Comparison of ENCODE assay signal across 10 mouse cellular contexts in the genomic region with DNA sequence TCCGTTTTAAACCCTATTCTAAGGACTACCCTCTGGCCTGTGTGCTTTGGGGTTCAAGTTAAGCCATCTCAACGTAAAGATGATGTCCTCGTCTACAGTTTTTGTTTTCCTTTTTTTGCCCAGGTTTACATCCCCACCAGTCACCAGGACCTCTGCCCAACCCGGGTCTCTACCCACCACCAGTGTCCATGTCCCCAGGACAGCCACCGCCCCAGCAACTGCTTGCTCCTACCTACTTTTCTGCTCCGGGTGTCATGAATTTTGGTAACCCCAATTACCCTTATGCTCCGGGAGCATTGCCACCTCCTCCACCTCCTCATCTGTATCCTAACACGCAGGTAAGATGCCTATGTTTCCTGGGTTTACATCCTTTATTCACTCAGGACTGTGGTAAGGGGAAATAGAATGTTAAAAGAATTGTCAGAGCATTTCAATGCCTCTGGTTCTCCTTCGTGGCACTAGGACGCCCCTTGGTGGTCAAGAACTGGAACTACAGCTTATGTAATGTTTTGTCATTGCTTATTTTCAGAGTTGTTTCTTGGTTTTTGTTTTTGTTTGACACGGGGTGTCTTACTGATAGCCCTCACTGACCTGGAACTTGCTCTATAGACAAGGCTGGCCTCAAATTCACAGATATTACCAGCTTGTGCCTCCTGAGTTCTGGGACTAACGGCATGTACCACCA. TPM values are rescaled to one million over a fixed set of nuclear protein-coding genes. Genes with fewer than 3 reads are reported as not detected.
DNase-seq lines count a peak whose midpoint lies in the region; ATAC-seq and TF ChIP-seq lines count a peak whose summit lies in the region.
"Had no signal": no experiment of that assay in that cellular context is flagged by ENCODE, and none has a peak within 500 bp of the region (broad histone marks: within the 10 kb centered on the region; RNA-seq: fewer than 3 reads in every experiment).

No protein-coding gene starts in this region.

- H3K36me3 ChIP-seq in liver, embryonic 14.5 days (replicated peaks; ENCODE audit: control insufficient read depth, insufficient read depth, low read depth): peaks cover 95% of the 10 kb centered on the region
- H3K36me3 ChIP-seq in liver, embryonic 11.5 days (ENCODE audit: control insufficient read depth, insufficient read depth, low read length): peaks cover 51% of the 10 kb centered on the region

- 63% methylated on average over 12 of the region's 12 CpGs for WGBS in liver, embryonic 14.5 days (ENCODE audit: insufficient replicate concordance)
- WGBS in liver, embryonic 11.5 days: 75% methylated on average over 12 of the region's 12 CpGs

- H3K27me3 ChIP-seq in liver, embryonic 14.5 days (ENCODE audit: control insufficient read depth, insufficient read depth, low read length): no peaks in the 10 kb centered on the region
- H3K27me3 ChIP-seq in liver, embryonic 11.5 days (replicated peaks; ENCODE audit: control insufficient read depth, insufficient read depth, low read length): no peaks in the 10 kb centered on the region
- H3K27me3 ChIP-seq: heart, embryonic 15.5 days had no signal

- no peak overlapping the region for H3K4me3 ChIP-seq in liver, embryonic 14.5 days (ENCODE audit: insufficient read depth in 1 of 2, low read depth in 2 of 2, low read length in 2 of 2)
- no peak overlapping the region for H3K4me3 ChIP-seq in liver, embryonic 11.5 days (ENCODE audit: low read depth, low read length)
- H3K4me3 ChIP-seq: heart, embryonic 15.5 days; myocyte had no signal

- no peak for TF ChIP-seq EP300 in liver, embryonic 14.5 days (IDR thresholded peaks at IDR 0.05; ENCODE audit: low read depth)

- TF ChIP-seq CTCF in liver, embryonic 14.5 days (IDR thresholded peaks at IDR 0.05; ENCODE audit: low read depth): peak; percentile 76

- H3K9ac ChIP-seq in liver, embryonic 14.5 days (replicated peaks): no peak overlapping the region
- no peak overlapping the region for H3K9ac ChIP-seq in liver, embryonic 11.5 days (ENCODE audit: low read depth, low read length)
- H3K9ac ChIP-seq: heart, embryonic 15.5 days had no signal

- ATAC-seq in liver, embryonic 14.5 days (ENCODE audit: insufficient read depth): no peak
- ATAC-seq in liver, embryonic 11.5 days (replicated peaks; ENCODE audit: low FRiP score): no peak

- H3K27ac ChIP-seq in liver, embryonic 14.5 days: no peak overlapping the region
- H3K27ac ChIP-seq in liver, embryonic 11.5 days (ENCODE audit: low read depth, low read length): no peak overlapping the region
- H3K27ac ChIP-seq: heart, embryonic 15.5 days had no signal

- no peak overlapping the region for H3K4me2 ChIP-seq in liver, embryonic 14.5 days (ENCODE audit: low read depth)
- H3K4me2 ChIP-seq in liver, embryonic 11.5 days: no peak overlapping the region
- H3K4me2 ChIP-seq: heart, embryonic 15.5 days had no signal

- peak; percentile 69 for DNase-seq in adrenal gland, postnatal 14 days
- DNase-seq in adrenal gland, postnatal 4 days (ENCODE audit: low spot score in 2 of 2): no peak
- peak in 1 of 3 experiments; percentile 28 for DNase-seq in liver, embryonic 14.5 days (ENCODE audit: low read depth in 3 of 3, low spot score in 3 of 3)
- no peak for DNase-seq in liver, embryonic 11.5 days (ENCODE audit: low spot score)
- peak; percentile 61 for DNase-seq in embryo, embryonic 10.5 days (ENCODE audit: low spot score)
- DNase-seq in mesoderm, embryonic 11.5 days (ENCODE audit: low read depth, low spot score): peak; percentile 60
- no peak for DNase-seq in left cerebral cortex, adult 11 months (ENCODE audit: low spot score)
- DNase-seq in urinary bladder, postnatal 36 days (ENCODE audit: low spot score in 2 of 2): no peak

- H3K9me3 ChIP-seq in liver, embryonic 14.5 days (ENCODE audit: control insufficient read depth, low read length): no peaks in the 10 kb centered on the region
- H3K9me3 ChIP-seq in liver, embryonic 11.5 days (ENCODE audit: control insufficient read depth, low read length): no peaks in the 10 kb centered on the region
- H3K9me3 ChIP-seq: heart, embryonic 15.5 days had no signal

- H3K4me1 ChIP-seq in liver, embryonic 14.5 days (replicated peaks; ENCODE audit: control insufficient read depth in 2 of 2, insufficient read depth in 2 of 2, low read length in 1 of 2): peaks cover 0 to 10% of the 10 kb centered on the region in 2 experiments; a peak in 3 of 4 replicates
- H3K4me1 ChIP-seq in liver, embryonic 11.5 days (replicated peaks; ENCODE audit: control insufficient read depth, insufficient read depth, low read length): no peaks in the 10 kb centered on the region
- H3K4me1 ChIP-seq: heart, embryonic 15.5 days had no signal

RNA-seq across cellular contexts. Expression of a gene that starts 7.4 kb away (rescaled TPM):
- total RNA-seq in adrenal gland, postnatal 14 days (2021): 0.79 and 0.93 TPM in 2 replicates
- 1 to 10 TPM; 2.6 to 3.0 TPM for total RNA-seq in adrenal gland, postnatal 4 days (2021)
- polyA plus RNA-seq in liver, embryonic 14.5 days (2012; rRNA removed): 0.52 and 0.55 TPM in 2 replicates
- polyA plus RNA-seq in liver, embryonic 14.5 days (2014; fragmentation: Nextera tagmentation; extraction: Ambion mirVana): 0.05 and 0.06 TPM in 2 replicates
- 0.39 and 0.55 TPM in 2 replicates for polyA plus RNA-seq in liver, embryonic 11.5 days (2014; fragmentation: Nextera tagmentation; extraction: Ambion mirVana)

RNA-seq across cellular contexts. Expression of a gene that starts 24.5 kb away (rescaled TPM):
- total RNA-seq in adrenal gland, postnatal 14 days (2021): 37.8 and 38.8 TPM in 2 replicates
- 10 to 100 TPM; 45.2 to 54.8 TPM for total RNA-seq in adrenal gland, postnatal 4 days (2021)
- polyA plus RNA-seq in liver, embryonic 14.5 days (2012; rRNA removed): 12.2 and 12.7 TPM in 2 replicates
- polyA plus RNA-seq in liver, embryonic 14.5 days (2014; fragmentation: Nextera tagmentation; extraction: Ambion mirVana): 11.5 and 13.0 TPM in 2 replicates
- polyA plus RNA-seq in liver, embryonic 11.5 days (2014; fragmentation: Nextera tagmentation; extraction: Ambion mirVana): 34.8 and 35.6 TPM in 2 replicates

RNA-seq across cellular contexts. Expression of a gene that starts 33.9 kb away (rescaled TPM):
- 88.5 and 88.7 TPM in 2 replicates for total RNA-seq in adrenal gland, postnatal 14 days (2021)
- 100 to 1,000 TPM; 119 to 121 TPM for total RNA-seq in adrenal gland, postnatal 4 days (2021)
- polyA plus RNA-seq in liver, embryonic 14.5 days (2012; rRNA removed): 11.5 and 15.8 TPM in 2 replicates
- polyA plus RNA-seq in liver, embryonic 14.5 days (2014; fragmentation: Nextera tagmentation; extraction: Ambion mirVana): 4.5 and 4.9 TPM in 2 replicates
- 14.8 and 17.7 TPM in 2 replicates for polyA plus RNA-seq in liver, embryonic 11.5 days (2014; fragmentation: Nextera tagmentation; extraction: Ambion mirVana)

RNA-seq across cellular contexts. Expression of a gene that starts 34.2 kb away (rescaled TPM):
- 16.6 and 21.3 TPM in 2 replicates for total RNA-seq in adrenal gland, postnatal 14 days (2021)
- 10 to 100 TPM; 18.4 to 19.7 TPM for total RNA-seq in adrenal gland, postnatal 4 days (2021)
- 2.0 and 2.1 TPM in 2 replicates for polyA plus RNA-seq in liver, embryonic 14.5 days (2012; rRNA removed)
- 1.1 and 1.4 TPM in 2 replicates for polyA plus RNA-seq in liver, embryonic 14.5 days (2014; fragmentation: Nextera tagmentation; extraction: Ambion mirVana)
- 3.8 and 4.7 TPM in 2 replicates for polyA plus RNA-seq in liver, embryonic 11.5 days (2014; fragmentation: Nextera tagmentation; extraction: Ambion mirVana)

RNA-seq across cellular contexts. Expression of a gene that starts 54.1 kb away (rescaled TPM):
- total RNA-seq in adrenal gland, postnatal 14 days (2021): 32.9 and 51.0 TPM in 2 replicates
- 100 to 1,000 TPM; 104 to 115 TPM for total RNA-seq in adrenal gland, postnatal 4 days (2021)
- polyA plus RNA-seq in liver, embryonic 14.5 days (2012; rRNA removed): 0.54 and 0.65 TPM in 2 replicates
- 0.56 and 0.58 TPM in 2 replicates for polyA plus RNA-seq in liver, embryonic 14.5 days (2014; fragmentation: Nextera tagmentation; extraction: Ambion mirVana)
- 2.1 and 2.7 TPM in 2 replicates for polyA plus RNA-seq in liver, embryonic 11.5 days (2014; fragmentation: Nextera tagmentation; extraction: Ambion mirVana)

Comparison
In these comparisons a context has a peak if more than half of its experiments do, and no peak if none do; other contexts are left out.
1. DNase-seq: peak in adrenal gland, postnatal 14 days (single experiment), embryo, embryonic 10.5 days (single experiment) and mesoderm, embryonic 11.5 days (single experiment); none in adrenal gland, postnatal 4 days (0 of 2), liver, embryonic 11.5 days (single experiment), left cerebral cortex, adult 11 months (single experiment) and urinary bladder, postnatal 36 days (0 of 2).